Mouse (Mus musculus) E14TG2a.4 (cell line): ENCODE results near the gene Tmem262.

Source experiments
- CTCF ChIP-seq: conservative IDR thresholded peaks from 2 replicates; pipeline ENCODE4 v1.5.1; 2014; ENCODE audit warnings: low read length
- NANOG ChIP-seq: IDR thresholded peaks from 2 replicates; pipeline ENCODE4 v1.6.1; 2014; ENCODE audit warnings: borderline replicate concordance, low read length, mixed read lengths

DNA sequence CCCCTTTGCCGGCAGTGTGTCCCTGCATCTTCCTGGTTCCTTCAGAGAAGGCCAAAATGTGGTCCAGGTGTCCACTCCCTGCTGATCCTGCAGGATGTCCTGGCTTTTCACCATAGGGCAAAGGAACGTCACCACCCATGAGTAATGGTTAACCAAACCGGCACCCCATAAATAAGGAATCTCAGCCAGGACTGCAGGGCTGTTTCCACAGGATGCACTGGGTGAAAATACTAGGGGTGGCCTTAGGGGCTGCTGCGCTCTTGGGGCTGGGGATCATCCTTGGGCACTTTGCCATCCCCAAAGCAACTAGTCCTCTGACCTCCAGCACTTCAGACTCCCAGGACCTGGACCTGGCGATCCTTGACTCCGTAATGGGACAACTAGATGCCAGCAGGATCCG, 25.8 kb downstream of the Tmem262 start, which contains the start of gene Naaladl1:
- TF ChIP-seq CTCF (no peak), NANOG (no peak)
